ENCODE assay signal across 13 mouse cellular contexts in genomic region chr7:92799665-92800595, GRCm38 (mm10). TPM values are rescaled to one million over a fixed set of nuclear protein-coding genes. Genes with fewer than 3 reads are reported as not detected.
DNase-seq lines count a peak whose midpoint lies in the region; ATAC-seq and TF ChIP-seq lines count a peak whose summit lies in the region.
"Had no signal": no experiment of that assay in that cellular context is flagged by ENCODE, and none has a peak within 500 bp of the region (broad histone marks: within the 10 kb centered on the region; RNA-seq: fewer than 3 reads in every experiment).

No protein-coding gene starts in this region.

- no peak overlapping the region for H3K4me3 ChIP-seq in cerebellum, adult 2 months (replicated peaks; ENCODE audit: insufficient read depth, low read depth, low read length)
- H3K4me3 ChIP-seq in left cerebral cortex, adult 2 months = no peak overlapping the region
- no peak overlapping the region for H3K4me3 ChIP-seq in hindbrain, embryonic 10.5 days
- H3K4me3 ChIP-seq in neural tube, embryonic 12.5 days = no peak overlapping the region
- H3K4me3 ChIP-seq in thymus, adult 2 months (ENCODE audit: control insufficient read depth, insufficient read depth, low read length) = no peak overlapping the region
- H3K4me3 ChIP-seq: heart, embryonic 13.5 days; limb, embryonic 15.5 days had no signal

- peak; percentile 49 to 50 for DNase-seq in cerebellum, adult 2 months
- DNase-seq in cerebellum, postnatal 36 days = no peak
- DNase-seq in left cerebral cortex, adult 2 months (ENCODE audit: extremely low spot score in 1 of 2, low spot score in 2 of 2) = no peak
- no peak for DNase-seq in left cerebral cortex, postnatal 10 days (ENCODE audit: extremely low spot score in 1 of 2, low spot score in 2 of 2)
- DNase-seq in hindbrain, embryonic 10.5 days (ENCODE audit: low spot score) = no peak
- DNase-seq in thymus, adult 2 months = no peak
- DNase-seq in thymus, postnatal 10 days (ENCODE audit: low spot score in 2 of 2) = no peak
- DNase-seq: adrenal gland, adult 2 months; embryo, embryonic 11 days; kidney, postnatal 25 days had no signal

- peaks cover 23% of the 10 kb centered on the region for H3K4me1 ChIP-seq in cerebellum, adult 2 months (ENCODE audit: control insufficient read depth, insufficient read depth, low read length)
- H3K4me1 ChIP-seq in hindbrain, embryonic 10.5 days (replicated peaks) = peaks cover 11% of the 10 kb centered on the region
- peaks cover 13% of the 10 kb centered on the region; the same call in 1 of the 2 replicates for H3K4me1 ChIP-seq in neural tube, embryonic 12.5 days
- no peaks in the 10 kb centered on the region for H3K4me1 ChIP-seq in thymus, adult 2 months (replicated peaks; ENCODE audit: control insufficient read depth, insufficient read depth, low read length)
- H3K4me1 ChIP-seq: heart, embryonic 13.5 days had no signal

- no peaks in the 10 kb centered on the region for H3K27me3 ChIP-seq in cerebellum, adult 2 months (ENCODE audit: control insufficient read depth, insufficient read depth, low read length)
- no peaks in the 10 kb centered on the region for H3K27me3 ChIP-seq in hindbrain, embryonic 10.5 days (ENCODE audit: insufficient read depth, poor library complexity, severe bottlenecking)
- H3K27me3 ChIP-seq in neural tube, embryonic 12.5 days (replicated peaks) = no peaks in the 10 kb centered on the region
- no peaks in the 10 kb centered on the region for H3K27me3 ChIP-seq in thymus, adult 2 months (ENCODE audit: control insufficient read depth, insufficient read depth, low read length)
- H3K27me3 ChIP-seq: heart, embryonic 13.5 days; limb, embryonic 15.5 days had no signal

- H3K36me3 ChIP-seq in hindbrain, embryonic 10.5 days = no peaks in the 10 kb centered on the region
- H3K36me3 ChIP-seq in neural tube, embryonic 12.5 days = no peaks in the 10 kb centered on the region
- no peaks in the 10 kb centered on the region for H3K36me3 ChIP-seq in thymus, adult 2 months (ENCODE audit: control insufficient read depth, insufficient read depth, low read length)
- H3K36me3 ChIP-seq: heart, embryonic 13.5 days; limb, embryonic 15.5 days had no signal

- TF ChIP-seq CTCF in cerebellum, adult 2 months (IDR thresholded peaks at IDR 0.05; ENCODE audit: borderline replicate concordance, insufficient read depth, low read depth, low read length) = no peak
- TF ChIP-seq CTCF in left cerebral cortex, adult 2 months (IDR thresholded peaks at IDR 0.05) = no peak
- TF ChIP-seq CTCF in thymus, adult 2 months (IDR thresholded peaks at IDR 0.05; ENCODE audit: borderline replicate concordance, control insufficient read depth, extremely low read depth, insufficient read depth, low read length, poor library complexity) = no peak

- no peaks in the 10 kb centered on the region for H3K9me3 ChIP-seq in hindbrain, embryonic 10.5 days
- no peaks in the 10 kb centered on the region for H3K9me3 ChIP-seq in neural tube, embryonic 12.5 days
- H3K9me3 ChIP-seq: heart, embryonic 13.5 days; limb, embryonic 15.5 days had no signal

- TF ChIP-seq POLR2A in cerebellum, adult 2 months (IDR thresholded peaks at IDR 0.05; ENCODE audit: borderline replicate concordance, insufficient read depth, low read length) = no peak
- TF ChIP-seq POLR2A in thymus, adult 2 months (IDR thresholded peaks at IDR 0.05; ENCODE audit: control insufficient read depth, extremely low read depth, insufficient read depth, low read length, poor library complexity) = no peak

- intact Hi-C loops in left cerebral cortex, adult 2 months (cut with DNase I) = no loop called here
- intact Hi-C loops in left cerebral cortex, postnatal 10 days (cut with DNase I) = no loop called here

- ATAC-seq in neural tube, embryonic 12.5 days (ENCODE audit: low FRiP score, low read depth) = peak; percentile 66

- H3K27ac ChIP-seq in cerebellum, adult 2 months (ENCODE audit: insufficient read depth, low read length) = peak overlapping the region; percentile 45; the same call in 1 of the 2 replicates
- H3K27ac ChIP-seq in left cerebral cortex, adult 2 months = 0 out of 2 replicates have a peak overlapping the region, but pooled peaks have one; percentile 24
- peak overlapping the region; percentile 35; the same call in 1 of the 2 replicates for H3K27ac ChIP-seq in hindbrain, embryonic 10.5 days
- no peak overlapping the region for H3K27ac ChIP-seq in neural tube, embryonic 12.5 days
- H3K27ac ChIP-seq in thymus, adult 2 months (ENCODE audit: control insufficient read depth, insufficient read depth, low read length) = no peak overlapping the region
- H3K27ac ChIP-seq: heart, embryonic 13.5 days; limb, embryonic 15.5 days had no signal

- no peak overlapping the region for H3K9ac ChIP-seq in neural tube, embryonic 12.5 days
- H3K9ac ChIP-seq: heart, embryonic 13.5 days; limb, embryonic 15.5 days had no signal

- no peak overlapping the region for H3K4me2 ChIP-seq in neural tube, embryonic 12.5 days (replicated peaks)
- H3K4me2 ChIP-seq: heart, embryonic 13.5 days; limb, embryonic 15.5 days had no signal

- 42% methylated on average over 10 of the region's 10 CpGs for WGBS in cerebellum, adult 2 months
- 71% methylated on average over 10 of the region's 10 CpGs for WGBS in hindbrain, embryonic 10.5 days
- 62% methylated on average over 10 of the region's 10 CpGs for WGBS in neural tube, embryonic 12.5 days
- 89% methylated on average over 10 of the region's 10 CpGs for WGBS in thymus, adult 2 months

RNA-seq across cellular contexts. Expression of gene Rab30, which starts 58.5 kb away (rescaled TPM):
- 20.8 and 23.0 TPM in 2 replicates for polyA plus RNA-seq in cerebellum, adult 2 months (2012; rRNA removed)
- 10 to 100 TPM; 38.7 to 43.6 TPM for total RNA-seq in left cerebral cortex, adult 2 months (2021)
- 10 to 100 TPM; 33.3 to 34.9 TPM for total RNA-seq in left cerebral cortex, postnatal 10 days (2021)
- 11.1 and 14.7 TPM in 2 replicates for polyA plus RNA-seq in hindbrain, embryonic 10.5 days (2016; fragmentation: Nextera tagmentation; extraction: Ambion mirVana)
- 22.3 and 22.5 TPM in 2 replicates for polyA plus RNA-seq in neural tube, embryonic 12.5 days (2016; fragmentation: Nextera tagmentation; extraction: Ambion mirVana)
- 1.1 and 1.2 TPM in 2 replicates for polyA plus RNA-seq in thymus, adult 2 months (2012; rRNA removed)

Comparison
In these comparisons a context has a peak if more than half of its experiments do, and no peak if none do; other contexts are left out.
1. DNase-seq: peak in cerebellum, adult 2 months (2 of 2); none in cerebellum, postnatal 36 days (0 of 2), left cerebral cortex, adult 2 months (0 of 2), left cerebral cortex, postnatal 10 days (0 of 2), hindbrain, embryonic 10.5 days (single experiment), thymus, adult 2 months (single experiment) and thymus, postnatal 10 days (0 of 2).
2. H3K27ac ChIP-seq: peak in cerebellum, adult 2 months (single experiment), left cerebral cortex, adult 2 months (single experiment) and hindbrain, embryonic 10.5 days (single experiment); none in neural tube, embryonic 12.5 days (single experiment) and thymus, adult 2 months (single experiment).